Mouse (Mus musculus): Measurements from ENCODE around the gene Grid2.

GRCm38 (mm10) chr6:64327876-64328275 is 1072.2 kb downstream of the Grid2 start:
- no peak for TF ChIP-seq CTCF (IDR thresholded peaks at IDR 0.05; ENCODE audit: low read depth, low read length)
- TF ChIP-seq POLR2A (IDR thresholded peaks at IDR 0.05; ENCODE audit: borderline replicate concordance, low read depth, low read length): no peak

Measured in bone marrow macrophage, adult 2 months (primary cell).